Mouse (Mus musculus) liver, embryonic 11.5 days (tissue): ENCODE data around the gene Arhgap4. TPM values are rescaled to one million over a fixed set of nuclear protein-coding genes. Genes with fewer than 3 reads are reported as not detected.

Experiments
- ATAC-seq: fragments of 200-750 bp; cut with Nextera tagmentation; replicated peaks from 2 replicates; pipeline ENCODE4 v1.8.0; 2017; ENCODE audit warnings: moderate number of reproducible peaks, mild to moderate bottlenecking, moderate TSS enrichment, moderate library complexity; ENCODE audit not compliant: low FRiP score
- DNase-seq: peaks from one replicate; pipeline ENCODE4 v3.0.0-alpha.2; 2017; ENCODE audit warnings: low spot score
- H3K27ac ChIP-seq: fragments of 300-500 bp; sonication (generic); 2 replicates; pipeline ENCODE4 v1.5.1; 2014; ENCODE audit warnings: mild to moderate bottlenecking, low read depth, low read length, control low read depth
- H3K27me3 ChIP-seq: fragments of 300-500 bp; sonication (generic); replicated peaks from 2 replicates; pipeline ENCODE4 v1.6.1; 2014; ENCODE audit warnings: low read length, mixed read lengths; ENCODE audit not compliant: control insufficient read depth, insufficient read depth
- H3K36me3 ChIP-seq: fragments of 300-500 bp; sonication (generic); 2 replicates; pipeline ENCODE4 v1.6.1; 2014; ENCODE audit warnings: mild to moderate bottlenecking, low read length, moderate library complexity, mixed read lengths; ENCODE audit not compliant: control insufficient read depth, insufficient read depth
- H3K4me1 ChIP-seq: fragments of 300-500 bp; sonication (generic); replicated peaks from 2 replicates; pipeline ENCODE4 v1.6.1; 2014; ENCODE audit warnings: low read length, mixed read lengths; ENCODE audit not compliant: control insufficient read depth, insufficient read depth
- H3K4me2 ChIP-seq: fragments of 300-500 bp; sonication (generic); 2 replicates; pipeline ENCODE4 v1.6.1; 2014; ENCODE audit warnings: mild to moderate bottlenecking, control low read depth, moderate library complexity
- H3K4me3 ChIP-seq: fragments of 300-500 bp; sonication (generic); 2 replicates; pipeline ENCODE4 v1.5.1; 2014; ENCODE audit warnings: low read depth, low read length, control low read depth
- H3K9ac ChIP-seq: fragments of 300-500 bp; sonication (generic); 2 replicates; pipeline ENCODE4 v1.6.1; 2014; ENCODE audit warnings: low read depth, low read length, control low read depth
- H3K9me3 ChIP-seq: fragments of 300-500 bp; sonication (generic); 2 replicates; pipeline ENCODE4 v1.6.1; 2016; ENCODE audit warnings: low read length, inconsistent platforms, mixed read lengths; ENCODE audit not compliant: control insufficient read depth
- WGBS: fragments of 180-500 bp; shearing (Covaris S2); extraction: QIAGEN DNeasy Blood & Tissue Kit; methylation state at CpG from one replicate; pipeline ENCODE4 v1.1.7; 2014; 5-methylcytosine and 5-hydroxymethylcytosine counted together
- polyA plus RNA-seq: library from polyadenylated mRNA; unstranded; fragments of >200 nt; fragmentation: Nextera tagmentation; extraction: Ambion mirVana; gene quantifications from 2 replicates; pipeline ENCODE4 v1.2.1, GENCODE M21; 2014

The Arhgap4 gene
- polyA plus RNA-seq, 1 experiment from 2014 or later, result 12.9 TPM

- Histone ChIP-seq H3K4me3 (peak within 1 kb of the TSS; percentile 42), H3K27me3 (no peaks in the 10 kb centered on the region; the same call in 1 of the 2 replicates), H3K9ac (peak within 1 kb of the TSS; percentile 57), H3K4me2 (peak within 1 kb of the TSS; percentile 64), H3K36me3 (no peaks in the 10 kb centered on the region), H3K9me3 (no peaks in the 10 kb centered on the region), H3K27ac (no peak within 1 kb of the TSS), H3K4me1 (peaks cover 3% of the 10 kb centered on the region)
- ATAC-seq (peak; percentile 90), DNase-seq (peak; percentile 69)
- WGBS, result 34% methylated on average over 17 of the region's 17 CpGs
These were observed 8.9 kb upstream of the Arhgap4 start, which contains the start of gene Renbp for GRCm38 (mm10) chrX:73930402-73931062. TSS of gene Renbp (minus strand) at chrX:73930850.

GRCm38 (mm10) chrX:73922550-73922882, 846 bp upstream of the Arhgap4 start:
- Histone ChIP-seq H3K4me1 (no peaks in the 10 kb centered on the region), H3K36me3 (no peaks in the 10 kb centered on the region; the same call in 1 of the 2 replicates), H3K9ac (peak overlapping the region; percentile 75), H3K27ac (peak overlapping the region; percentile 79; the same call in 1 of the 2 replicates), H3K4me2 (peak overlapping the region; percentile 79), H3K27me3 (peaks cover 2% of the 10 kb centered on the region), H3K9me3 (no peaks in the 10 kb centered on the region), H3K4me3 (peak overlapping the region; percentile 68)
- 67% methylated on average over 8 of the region's 8 CpGs for WGBS
- DNase-seq (no peak), ATAC-seq (no peak)

GRCm38 (mm10) chrX:73921285-73921822, 316 bp downstream of the Arhgap4 start:
- ATAC-seq (peak; percentile 32), DNase-seq (no peak)
- H3K4me2 ChIP-seq, result peak overlapping the region; percentile 79
- H3K27ac ChIP-seq, result peak overlapping the region; percentile 74
- WGBS, result 13% methylated on average over 34 of the region's 34 CpGs
- H3K27me3 ChIP-seq, result peaks cover 2% of the 10 kb centered on the region
- H3K4me1 ChIP-seq, result no peaks in the 10 kb centered on the region
- peak overlapping the region; percentile 75 for H3K9ac ChIP-seq
- H3K4me3 ChIP-seq, result peak overlapping the region; percentile 68
- no peaks in the 10 kb centered on the region; the same call in 1 of the 2 replicates for H3K36me3 ChIP-seq
- H3K9me3 ChIP-seq, result no peaks in the 10 kb centered on the region

GRCm38 (mm10) chrX:73918631-73919030, 3.0 kb downstream of the Arhgap4 start:
- Histone ChIP-seq H3K27me3 (peaks cover 2% of the 10 kb centered on the region; the same call in 1 of the 2 replicates), H3K4me2 (no peak overlapping the region), H3K36me3 (no peaks in the 10 kb centered on the region; the same call in 1 of the 2 replicates), H3K4me1 (no peaks in the 10 kb centered on the region; the same call in none of the 2 replicates), H3K4me3 (no peak overlapping the region), H3K9me3 (no peaks in the 10 kb centered on the region), H3K27ac (no peak overlapping the region), H3K9ac (no peak overlapping the region)
- DNase-seq, result no peak
- ATAC-seq, result no peak
- WGBS, result 85% methylated on average over 5 of the region's 5 CpGs

- ATAC-seq, result no peak
- Histone ChIP-seq H3K9ac (no peak overlapping the region), H3K4me1 (no peaks in the 10 kb centered on the region; the same call in none of the 2 replicates)
These were observed 4.7 kb downstream of the Arhgap4 start for GRCm38 (mm10) chrX:73916945-73917344.

GRCm38 (mm10) chrX:73914827-73915703, 6.6 kb downstream of the Arhgap4 start:
- Histone ChIP-seq H3K4me2 (peak overlapping the region; percentile 64), H3K27ac (peak overlapping the region; percentile 70), H3K27me3 (peaks cover 6% of the 10 kb centered on the region; the same call in 1 of the 2 replicates), H3K4me1 (peaks cover 2% of the 10 kb centered on the region), H3K9ac (no peak overlapping the region), H3K36me3 (no peaks in the 10 kb centered on the region; the same call in 1 of the 2 replicates), H3K9me3 (no peaks in the 10 kb centered on the region), H3K4me3 (peak overlapping the region; percentile 34)
- ATAC-seq (peak; percentile 95), DNase-seq (peak; percentile 79)
- WGBS, result 22% methylated on average over 31 of the region's 31 CpGs

More at GRCm38 (mm10) chrX:73916945-73917344, 4.7 kb downstream of the Arhgap4 start:
- DNase-seq, result no peak
- Histone ChIP-seq H3K9me3 (no peaks in the 10 kb centered on the region), H3K4me2 (no peak overlapping the region), H3K4me3 (no peak overlapping the region), H3K27ac (no peak overlapping the region), H3K27me3 (peaks cover 2% of the 10 kb centered on the region; the same call in 1 of the 2 replicates), H3K36me3 (no peaks in the 10 kb centered on the region; the same call in 1 of the 2 replicates)
- WGBS, result 85% methylated on average over 8 of the region's 8 CpGs

- Histone ChIP-seq H3K9ac (no peak overlapping the region; the same call in 1 of the 2 replicates), H3K4me1 (peaks cover 2% of the 10 kb centered on the region), H3K27me3 (peaks cover 3% of the 10 kb centered on the region; the same call in 1 of the 2 replicates), H3K4me3 (no peak overlapping the region), H3K9me3 (no peaks in the 10 kb centered on the region), H3K4me2 (peak overlapping the region; percentile 75), H3K27ac (peak overlapping the region; percentile 56), H3K36me3 (no peaks in the 10 kb centered on the region)
- DNase-seq (no peak), ATAC-seq (no peak)
- 64% methylated on average over 2 of the region's 2 CpGs for WGBS
These were observed 10.1 kb downstream of the Arhgap4 start for GRCm38 (mm10) chrX:73911588-73911987.

GRCm38 (mm10) chrX:73911156-73911555, 10.5 kb downstream of the Arhgap4 start:
- no peaks in the 10 kb centered on the region for H3K9me3 ChIP-seq
- DNase-seq (peak; percentile 46), ATAC-seq (peak; percentile 46; the same call in 1 of the 2 replicates)
- peak overlapping the region; percentile 62 for H3K9ac ChIP-seq
- 16% methylated on average over 24 of the region's 26 CpGs for WGBS
- H3K4me2 ChIP-seq, result peak overlapping the region; percentile 75
- peaks cover 3% of the 10 kb centered on the region; the same call in 1 of the 2 replicates for H3K27me3 ChIP-seq
- H3K4me1 ChIP-seq, result peaks cover 2% of the 10 kb centered on the region
- peak overlapping the region; percentile 40 for H3K4me3 ChIP-seq
- H3K36me3 ChIP-seq, result no peaks in the 10 kb centered on the region
- H3K27ac ChIP-seq, result peak overlapping the region; percentile 56
